Mouse (Mus musculus) thymus, adult 2 months (tissue): ENCODE data around the gene Wdr24.

Experiments used
- CTCF ChIP-seq: fragments of 200-500 bp; IDR thresholded peaks from 2 replicates; pipeline ENCODE4 v1.5.1; 2012; ENCODE audit warnings: mild to moderate bottlenecking, control low read depth, low read length, moderate library complexity, borderline replicate concordance; ENCODE audit not compliant: control insufficient read depth, poor library complexity, insufficient read depth; ENCODE audit errors: extremely low read depth
- POLR2A ChIP-seq: fragments of 200-500 bp; IDR thresholded peaks from 2 replicates; pipeline ENCODE4 v1.6.1; 2012; ENCODE audit warnings: mild to moderate bottlenecking, low read length, control low read depth, moderate library complexity; ENCODE audit not compliant: control insufficient read depth, poor library complexity, insufficient read depth; ENCODE audit errors: extremely low read depth

DNA sequence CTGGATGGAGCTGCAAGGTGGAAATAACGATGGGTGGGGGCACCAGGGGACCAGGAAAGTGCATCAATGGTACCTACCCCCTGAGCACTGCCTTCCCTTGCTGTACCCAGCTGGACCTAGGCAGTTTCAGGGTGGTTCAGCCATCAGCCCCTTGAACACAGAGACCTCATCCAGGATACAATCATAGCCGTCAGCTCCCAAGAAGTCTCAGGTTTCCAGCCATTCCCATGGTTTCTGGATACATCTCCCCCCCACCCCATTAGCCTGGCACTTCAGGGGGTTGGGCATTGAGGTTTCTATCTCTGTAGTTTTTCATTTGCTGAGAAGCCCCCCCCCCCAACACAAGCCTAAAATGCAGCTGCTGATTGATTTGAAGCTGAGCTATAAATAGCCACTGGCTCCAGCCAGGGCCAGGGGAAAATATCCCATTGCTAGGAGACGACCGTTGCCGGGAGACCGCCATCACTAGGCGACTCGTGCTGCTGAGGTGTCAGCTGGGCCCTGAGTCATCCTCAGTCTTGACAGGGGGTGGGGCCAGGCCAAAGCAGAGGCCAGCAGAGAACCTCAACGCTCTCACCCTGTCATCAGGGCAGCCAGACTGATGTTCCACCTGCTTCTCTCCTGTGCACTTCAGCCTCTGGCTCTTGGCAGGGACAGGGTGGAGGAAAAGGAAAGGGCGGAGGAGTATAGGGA lies 20.5 kb upstream of the Wdr24 start:
- TF ChIP-seq POLR2A (no peak), CTCF (no peak)
